Mouse (Mus musculus): ENCODE results near the gene Slc50a1.

Slc50a1 gene

DNA sequence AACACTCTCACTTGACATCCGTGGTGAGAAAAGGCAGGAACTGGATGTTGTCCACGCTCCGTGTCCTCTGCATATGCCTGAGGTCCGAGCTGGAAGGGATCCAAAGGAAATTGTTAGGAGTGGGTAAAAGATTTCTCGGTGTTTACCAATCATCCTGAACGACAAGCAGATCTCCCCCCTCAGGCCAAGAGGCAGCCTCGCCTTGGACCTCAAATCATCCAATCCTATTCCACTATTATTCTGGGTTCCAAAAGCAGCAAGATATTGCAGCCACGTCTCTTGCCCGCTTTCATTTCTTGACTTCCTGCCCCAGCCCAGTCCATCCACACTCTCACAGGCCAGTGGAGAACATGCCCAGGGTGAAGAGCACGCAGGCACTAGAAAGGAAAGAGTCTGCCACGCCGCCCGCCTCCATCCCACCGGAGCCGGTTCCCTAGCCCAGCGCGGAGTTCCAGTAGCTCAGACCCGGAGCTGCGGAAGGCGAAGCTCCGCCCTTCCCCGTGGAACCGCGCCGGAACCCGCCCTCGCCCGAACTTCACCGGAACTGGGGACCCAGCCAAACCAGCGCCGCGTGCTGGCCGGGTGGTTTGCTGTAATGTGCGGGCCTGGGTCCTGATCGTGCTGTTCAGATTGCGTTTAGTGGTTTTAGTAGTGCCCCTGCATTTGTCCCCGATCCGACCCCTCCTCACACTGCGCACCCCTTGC is at the start of gene Slc50a1:
Gene Slc50a1, minus strand, starts transcription at position 520 of the 705 bp plus-strand sequence.
- DNase-seq (ENCODE audit: low read depth, low spot score), result peak; percentile 52

DNA sequence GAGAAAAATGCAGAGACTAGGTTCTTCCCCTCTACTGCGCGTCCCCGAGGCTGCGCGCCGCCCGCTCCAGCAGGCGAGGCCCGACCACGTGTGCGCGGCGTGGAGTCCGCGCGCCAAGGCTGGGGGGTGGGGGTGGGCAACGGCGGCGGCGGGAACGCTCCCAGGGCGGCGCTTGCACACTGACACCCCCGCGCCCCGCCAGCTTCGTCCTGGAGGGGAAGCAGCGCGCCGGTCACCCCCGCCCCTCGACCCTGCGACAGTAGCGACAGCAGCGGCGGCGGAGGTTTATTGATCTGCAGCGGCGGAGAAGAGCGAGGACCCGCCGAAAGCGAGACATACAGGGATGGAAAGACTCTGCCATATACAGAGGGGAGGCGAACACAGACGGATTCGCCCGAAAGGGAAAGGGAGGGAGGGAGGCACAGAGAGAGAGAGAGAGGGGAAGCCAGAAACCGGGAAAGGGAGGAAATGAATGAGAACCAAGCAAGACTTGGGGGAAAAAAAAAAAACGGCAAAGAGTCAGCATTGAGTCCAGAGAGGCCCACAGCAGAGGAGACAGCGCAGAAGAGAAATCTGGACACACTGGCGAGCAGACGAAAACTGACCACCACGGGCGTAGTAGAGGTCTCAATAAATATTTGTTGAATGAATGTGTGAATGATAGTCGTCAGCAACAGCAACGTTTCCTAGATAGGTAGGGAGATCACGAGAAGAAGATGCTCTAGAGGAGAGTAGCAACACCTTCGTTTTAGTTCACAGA is 49.4 kb upstream of the Slc50a1 start:
- no peak for DNase-seq (ENCODE audit: low read depth, low spot score)

DNA sequence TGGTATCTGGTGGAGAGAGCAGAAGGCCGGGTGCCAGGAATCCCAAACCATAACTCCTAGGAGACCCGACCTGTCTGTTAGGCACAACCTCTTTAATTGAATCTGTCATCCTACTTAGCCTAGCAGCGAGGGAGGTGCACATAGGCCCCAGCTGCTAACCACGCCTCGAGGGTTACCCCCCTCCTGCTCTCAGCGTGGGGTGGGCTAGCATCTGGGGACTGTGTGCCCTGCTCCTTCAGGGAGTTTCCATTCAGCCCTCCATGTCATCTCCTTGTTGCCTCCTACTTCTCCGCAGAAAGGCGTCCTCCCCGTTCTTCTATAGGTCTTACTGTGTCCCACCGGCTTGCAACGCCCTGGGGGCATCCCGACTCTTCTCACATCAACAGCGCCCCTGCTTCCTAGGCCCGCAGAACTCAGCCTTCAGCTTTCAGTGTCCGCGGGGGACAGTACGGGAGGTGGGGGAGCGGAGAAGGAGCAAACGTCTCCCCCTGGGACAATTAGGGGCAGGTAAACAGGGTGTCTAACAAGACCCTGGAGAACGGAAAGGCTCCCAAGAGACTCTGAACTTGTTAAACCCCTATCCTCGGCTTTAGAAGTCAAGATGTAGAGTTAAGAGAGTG is 48.7 kb upstream of the Slc50a1 start:
- no peak for DNase-seq (ENCODE audit: low read depth, low spot score)

DNA sequence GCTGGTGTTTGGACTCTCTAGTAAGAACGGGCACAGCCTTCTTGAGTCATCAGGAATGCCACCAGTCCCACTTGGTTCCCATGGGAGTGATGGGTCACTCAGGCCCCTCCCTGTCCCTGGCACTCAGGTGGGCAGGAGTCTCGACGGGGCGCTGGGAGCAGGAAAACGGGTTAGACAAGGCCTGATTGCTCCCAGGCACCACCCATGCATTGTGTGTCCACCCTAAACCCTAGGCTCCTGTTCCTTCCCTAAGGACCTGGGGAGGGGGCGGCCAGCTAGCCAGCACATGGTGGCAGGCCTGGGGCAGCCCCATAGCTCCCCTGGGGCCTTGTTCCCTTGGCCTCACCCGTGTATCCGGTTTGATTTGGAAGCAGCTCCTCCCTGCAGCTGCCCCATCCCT is 47.9 kb upstream of the Slc50a1 start:
- no peak for DNase-seq (ENCODE audit: low read depth, low spot score)

DNA sequence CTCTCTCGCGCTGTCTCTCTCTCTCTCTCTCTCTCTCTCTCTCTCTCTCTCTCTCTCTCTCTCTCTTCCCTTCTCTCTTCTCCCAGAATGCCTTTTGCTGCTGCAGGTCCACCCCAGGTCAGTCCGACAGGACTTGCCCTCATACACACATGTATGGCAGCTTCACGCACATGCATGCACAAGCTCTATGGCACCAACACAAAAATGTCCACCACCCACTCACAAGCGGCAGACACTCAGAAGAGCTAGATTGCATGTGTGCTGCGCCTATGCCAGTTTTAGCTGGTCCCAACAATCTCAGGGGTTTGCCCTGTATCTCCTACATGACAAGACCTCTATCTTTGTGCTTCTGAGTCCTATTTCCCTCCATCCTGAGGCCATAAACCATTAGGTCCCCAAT is 46.9 kb upstream of the Slc50a1 start:
- DNase-seq (ENCODE audit: low read depth, low spot score), result no peak

DNA sequence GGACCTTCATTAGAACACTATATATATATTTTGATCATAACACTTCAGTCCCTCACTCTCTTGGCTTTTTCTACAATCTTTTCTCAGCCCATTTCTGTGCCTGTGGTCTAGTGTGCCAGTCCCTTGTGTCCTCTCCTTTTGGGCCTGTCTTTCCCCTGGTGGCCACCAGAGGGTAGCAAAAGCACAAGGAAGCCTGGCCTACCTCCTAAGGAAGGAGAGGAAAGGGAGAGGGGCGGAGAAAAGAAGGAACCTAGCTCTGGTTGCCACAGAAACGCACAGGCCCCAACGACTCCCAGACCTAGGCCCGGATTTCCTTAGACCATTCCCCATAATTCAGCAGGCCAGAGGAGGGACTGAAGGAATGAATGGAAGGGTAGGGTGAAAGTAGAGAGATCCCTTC is 46.5 kb upstream of the Slc50a1 start:
- DNase-seq (ENCODE audit: low read depth, low spot score), result peak; percentile 95

DNA sequence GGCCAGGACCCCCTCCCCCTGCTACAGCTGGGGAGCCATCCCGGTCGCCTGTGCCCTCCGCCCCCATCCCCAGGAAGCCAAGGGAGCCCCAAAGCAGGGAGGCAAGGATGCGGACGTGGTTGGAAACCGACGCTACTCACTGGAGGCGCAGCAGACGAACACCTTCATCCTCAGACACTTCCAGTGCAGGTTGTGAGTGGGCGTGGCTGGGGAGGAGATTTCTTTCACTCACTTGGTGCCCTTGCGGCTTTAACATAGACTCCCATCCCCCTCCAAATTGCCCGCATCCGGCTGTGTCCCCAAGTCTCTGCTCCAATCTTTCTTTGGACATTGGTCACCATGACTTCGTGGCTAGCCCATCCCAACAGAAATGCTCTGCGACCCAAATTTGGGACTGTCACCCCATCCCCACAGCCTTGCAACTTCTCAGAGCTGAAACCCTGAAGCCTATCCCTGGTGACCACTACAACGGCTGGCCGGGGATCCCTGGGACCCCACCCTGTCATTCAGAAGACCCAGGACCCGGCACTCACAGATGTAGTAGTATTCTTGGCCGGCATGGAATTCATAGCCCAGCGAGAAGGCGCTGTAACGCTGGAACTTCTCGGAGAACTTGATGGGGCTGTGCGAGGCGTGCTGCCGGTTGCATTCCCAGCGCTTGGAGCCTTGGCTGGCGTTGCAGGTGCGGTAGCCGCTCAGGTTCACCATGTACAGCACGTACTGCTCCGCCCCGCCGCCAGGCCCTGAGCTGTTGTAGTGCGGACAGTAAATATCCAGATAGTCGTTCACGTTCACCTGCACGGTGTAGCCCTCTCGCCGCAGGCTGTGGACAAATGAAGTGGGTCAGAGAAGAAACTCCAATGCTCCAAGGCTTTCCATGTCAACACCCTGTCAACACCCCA is 45.8 kb upstream of the Slc50a1 start:
- peak; percentile 60 for DNase-seq (ENCODE audit: low read depth, low spot score)

DNA sequence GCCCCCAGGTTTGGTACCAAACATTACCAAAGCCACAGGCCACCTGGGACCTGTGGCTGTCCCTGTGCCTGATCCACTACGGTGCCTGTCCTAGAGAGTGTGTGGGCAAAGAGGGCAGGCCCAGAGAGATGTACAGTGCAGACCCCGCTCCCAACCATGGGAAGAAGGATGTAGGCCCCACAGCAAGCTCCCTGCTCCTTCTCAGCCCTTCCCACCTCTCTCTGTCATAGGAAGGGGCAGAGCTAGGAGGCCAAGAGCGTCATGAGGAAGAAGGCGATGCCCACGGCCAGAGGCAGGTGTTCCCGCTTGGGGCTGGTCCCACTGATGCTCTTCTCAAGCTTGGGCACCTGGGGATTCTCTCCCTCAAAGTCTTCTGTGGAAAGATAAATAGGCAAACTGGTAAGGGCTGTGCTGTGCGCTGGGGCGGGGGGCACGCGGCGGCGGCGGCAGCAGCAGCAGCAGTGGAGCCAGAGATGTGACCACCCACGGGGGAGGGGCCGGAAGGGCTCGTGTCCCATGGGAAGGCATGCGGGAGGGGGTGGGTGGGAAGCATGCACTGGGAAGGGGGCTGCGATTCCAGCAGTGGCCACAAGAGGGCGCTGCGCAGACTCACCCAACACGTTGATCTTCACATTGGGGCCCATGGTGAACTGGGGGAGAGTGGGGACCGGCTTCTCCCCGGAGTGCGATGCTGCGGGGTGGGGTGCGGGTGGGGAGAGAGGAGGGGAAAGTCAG is 45.0 kb upstream of the Slc50a1 start:
- DNase-seq (ENCODE audit: low read depth, low spot score), result peak; percentile 91

DNA sequence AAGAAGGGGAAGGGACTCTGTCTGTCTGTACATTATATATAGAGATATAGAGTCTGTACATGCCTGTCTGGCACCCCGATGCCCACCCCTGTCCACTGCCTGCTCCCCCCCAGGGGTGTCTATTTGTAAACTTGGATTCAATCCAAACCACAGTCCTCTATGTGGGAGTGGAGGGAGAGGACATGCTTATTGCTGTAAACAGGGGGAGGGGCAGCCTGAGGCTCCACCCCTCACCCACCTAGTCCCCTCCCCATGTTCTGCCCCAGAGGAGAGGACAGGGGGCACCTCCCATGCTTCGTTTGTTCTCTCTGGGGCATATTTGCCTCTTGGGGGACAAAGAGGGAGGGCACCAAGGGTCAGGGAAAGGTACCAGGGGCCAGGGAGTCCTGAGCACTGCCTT is 44.4 kb upstream of the Slc50a1 start:
- no peak for DNase-seq (ENCODE audit: low read depth, low spot score)

DNA sequence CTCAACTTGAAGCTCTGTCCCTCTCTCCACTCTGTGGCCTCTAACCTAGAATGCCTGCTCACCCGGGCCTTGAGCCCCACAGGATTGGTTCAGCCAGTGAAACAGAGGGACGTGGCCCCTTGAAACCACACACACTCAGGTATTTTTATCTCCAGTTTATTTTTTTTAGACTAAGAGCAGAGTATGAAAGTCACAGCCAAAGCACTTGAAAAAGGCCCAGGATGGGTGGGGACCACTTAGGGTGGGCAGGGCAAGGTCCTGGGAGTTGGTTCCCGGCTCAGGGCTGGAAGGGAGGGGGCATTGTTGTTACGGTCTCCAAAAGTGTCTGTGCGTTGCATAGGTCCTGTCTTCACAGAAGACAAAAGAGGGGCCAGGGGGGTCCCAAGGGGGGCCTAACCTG is 44.0 kb upstream of the Slc50a1 start:
- no peak for DNase-seq (ENCODE audit: low read depth, low spot score)

DNA sequence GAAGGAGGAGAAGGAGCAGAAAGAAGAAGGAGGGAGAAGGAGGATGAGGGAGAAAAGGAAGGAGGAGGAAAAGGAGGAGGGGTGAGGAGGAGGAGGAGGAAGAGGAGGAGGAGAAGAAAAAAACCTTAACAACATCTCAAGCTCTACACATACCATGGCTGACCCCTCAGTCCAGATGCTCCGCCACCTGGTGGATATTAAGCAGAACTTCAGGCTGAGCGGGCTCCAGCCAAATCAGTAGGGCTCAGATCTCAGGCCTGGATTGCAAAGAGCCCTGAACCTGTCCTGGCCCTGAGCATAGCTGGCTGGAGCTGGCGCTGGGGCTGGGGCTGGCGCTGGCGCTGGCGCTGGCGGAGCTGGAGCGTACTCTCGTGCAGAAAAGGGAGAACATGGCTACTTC is 37.7 kb upstream of the Slc50a1 start:
- DNase-seq (ENCODE audit: low read depth, low spot score), result peak; percentile 91

DNA sequence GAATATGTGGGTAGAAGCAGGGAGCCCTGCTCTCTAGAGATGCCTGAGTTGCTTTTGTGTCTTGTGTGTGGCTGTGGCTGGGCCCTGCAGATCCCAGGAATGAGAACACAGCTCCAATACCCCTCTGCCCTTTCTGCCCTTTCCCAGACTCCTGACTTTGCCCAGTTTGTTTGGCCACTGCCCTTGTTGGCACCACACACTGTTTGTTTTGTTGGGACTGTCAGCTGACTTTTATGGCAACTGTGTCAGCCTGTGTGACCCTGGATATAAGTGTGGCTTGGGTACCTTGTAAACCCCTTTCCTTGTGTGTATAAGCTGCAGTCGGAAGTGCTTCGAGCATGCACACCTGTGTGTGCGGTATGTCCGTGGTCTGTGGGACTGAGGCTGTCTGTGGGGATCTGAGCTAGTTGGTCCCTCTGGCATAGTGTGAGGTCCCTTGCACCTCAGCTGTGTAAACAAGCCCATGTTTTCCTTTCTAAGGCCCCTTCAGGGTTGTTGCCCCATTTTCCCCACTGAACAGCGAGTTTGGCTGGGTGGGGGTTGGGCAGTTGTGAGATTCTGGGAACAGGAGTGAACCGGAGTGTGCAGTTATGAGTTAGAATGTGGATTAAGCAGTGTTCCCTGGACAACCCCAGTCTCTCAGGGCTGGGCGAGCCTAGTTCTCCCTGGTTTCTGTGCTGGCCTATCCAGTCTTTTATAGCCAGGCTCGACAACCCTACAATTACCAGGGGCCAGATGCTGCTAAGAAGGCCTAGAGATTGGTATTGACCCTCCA is 35.4 kb upstream of the Slc50a1 start:
- DNase-seq (ENCODE audit: low read depth, low spot score), result no peak

DNA sequence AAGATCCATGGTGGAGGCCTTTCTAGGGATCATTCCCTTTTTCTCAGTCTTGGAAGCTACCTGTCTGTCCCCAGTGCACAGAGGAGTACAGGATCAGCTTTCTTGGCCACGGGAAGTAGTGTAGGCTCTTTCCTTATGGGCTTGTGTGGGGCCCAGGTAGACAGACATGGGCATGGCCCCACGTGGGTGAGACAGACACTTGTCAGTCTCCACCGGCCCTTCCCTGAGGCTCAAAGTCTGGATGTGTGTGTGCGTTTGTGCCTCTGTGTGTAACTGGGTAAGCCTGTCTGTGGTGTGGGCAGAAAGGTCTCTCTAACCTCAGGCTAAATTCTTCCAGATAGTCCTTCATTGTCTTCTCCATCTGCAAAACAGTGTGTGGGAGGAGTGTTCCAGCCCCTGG is 34.7 kb upstream of the Slc50a1 start:
- DNase-seq (ENCODE audit: low read depth, low spot score), result no peak

DNA sequence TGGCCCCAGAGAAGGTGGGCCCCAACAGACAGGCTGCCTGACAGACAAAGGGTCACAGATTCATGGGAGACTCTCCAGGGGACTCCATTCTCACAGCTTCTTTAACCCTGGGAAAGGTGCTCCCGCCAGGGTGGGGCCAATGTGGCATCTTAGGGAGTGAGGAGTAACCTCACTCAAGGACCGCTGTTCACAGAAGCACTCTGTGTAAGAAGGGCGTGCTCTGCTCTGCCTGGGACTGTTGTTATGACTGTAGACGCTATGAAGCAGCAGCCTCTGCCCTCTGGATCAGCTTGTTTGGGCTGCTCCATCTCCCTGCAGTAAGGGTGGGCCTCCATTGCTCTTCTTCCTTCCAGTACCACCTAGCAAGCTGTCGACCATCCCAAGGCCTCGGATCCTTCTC is 34.1 kb upstream of the Slc50a1 start:
- DNase-seq (ENCODE audit: low read depth, low spot score), result no peak

DNA sequence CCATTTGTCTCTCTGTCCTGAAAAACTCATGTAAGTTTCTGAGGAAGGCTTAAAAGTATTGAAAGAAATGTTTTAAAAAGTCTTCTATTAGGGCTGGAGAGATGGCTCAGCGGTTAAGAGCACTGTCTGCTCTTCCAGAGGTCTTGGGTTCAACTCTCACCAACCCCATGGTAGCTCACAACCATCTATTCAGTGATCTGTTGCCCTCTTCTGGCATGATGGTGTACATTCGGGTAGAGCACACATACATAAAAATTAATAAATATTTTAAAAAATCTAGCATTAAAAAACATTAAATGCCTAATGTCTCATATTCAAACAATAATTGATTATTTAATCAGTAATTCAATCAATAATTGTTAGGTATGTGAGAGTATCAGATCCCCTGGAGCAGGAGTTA is 30.1 kb upstream of the Slc50a1 start:
- no peak for DNase-seq (ENCODE audit: low read depth, low spot score)

DNA sequence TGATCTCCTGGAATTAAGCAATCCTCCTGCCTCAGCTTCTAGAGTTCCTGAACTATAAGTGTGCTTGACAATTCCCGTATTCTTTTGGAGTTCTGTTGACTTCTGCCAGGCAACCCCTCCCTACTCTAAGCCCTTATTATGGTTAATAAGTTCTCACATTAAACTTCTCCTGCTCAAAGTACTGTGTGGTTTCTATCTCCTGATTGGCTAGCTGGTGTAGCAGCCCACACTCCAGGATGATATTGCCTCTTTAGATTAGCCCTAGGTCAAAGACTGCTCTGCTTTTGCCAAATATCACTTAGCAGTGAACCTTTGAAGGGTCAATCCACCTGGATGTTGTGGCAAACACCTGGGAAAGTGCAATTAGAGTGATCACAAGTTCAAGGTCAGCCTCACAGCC is 29.7 kb upstream of the Slc50a1 start:
- no peak for DNase-seq (ENCODE audit: low read depth, low spot score)

DNA sequence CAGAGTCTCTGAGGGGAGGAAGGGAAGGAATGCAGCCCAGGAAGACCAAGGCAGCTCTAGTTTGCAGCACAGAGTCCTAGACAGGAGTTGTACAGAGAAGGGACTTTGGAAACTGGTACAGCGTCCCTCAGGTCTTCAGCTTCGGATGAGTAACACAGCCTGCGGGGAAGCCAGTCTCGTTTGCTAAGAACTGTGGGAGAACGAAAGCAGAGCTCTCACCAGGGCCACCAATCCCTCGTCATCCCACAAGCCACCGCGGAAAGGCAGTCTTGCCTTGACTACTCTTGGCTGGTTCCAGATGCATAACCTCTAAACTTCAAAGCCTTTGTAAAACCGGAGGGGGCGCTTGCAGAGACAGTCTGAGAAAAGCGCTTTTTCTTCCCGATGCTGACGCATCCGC is 29.1 kb upstream of the Slc50a1 start:
- peak; percentile 77 for DNase-seq (ENCODE audit: low read depth, low spot score)

DNA sequence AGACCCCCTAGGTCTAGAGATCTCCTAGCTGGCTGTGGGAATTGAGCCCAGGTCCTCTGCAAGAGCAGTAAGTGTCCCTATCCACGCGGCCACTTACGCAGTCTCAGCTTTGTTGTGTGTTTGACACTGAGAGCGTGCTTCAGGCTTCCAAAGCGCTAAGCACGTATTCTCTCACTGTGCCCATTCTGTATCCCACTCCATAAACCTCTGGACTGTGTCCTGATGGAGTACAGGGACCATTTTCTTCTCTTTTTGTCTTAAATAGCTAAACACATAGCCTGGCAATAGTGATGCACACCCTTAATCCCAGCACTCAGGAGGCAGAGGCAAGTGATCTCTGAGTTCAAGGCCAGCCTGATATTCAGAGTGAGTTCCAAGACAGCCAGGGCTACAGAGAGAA is 28.5 kb upstream of the Slc50a1 start:
- DNase-seq (ENCODE audit: low read depth, low spot score), result no peak

DNA sequence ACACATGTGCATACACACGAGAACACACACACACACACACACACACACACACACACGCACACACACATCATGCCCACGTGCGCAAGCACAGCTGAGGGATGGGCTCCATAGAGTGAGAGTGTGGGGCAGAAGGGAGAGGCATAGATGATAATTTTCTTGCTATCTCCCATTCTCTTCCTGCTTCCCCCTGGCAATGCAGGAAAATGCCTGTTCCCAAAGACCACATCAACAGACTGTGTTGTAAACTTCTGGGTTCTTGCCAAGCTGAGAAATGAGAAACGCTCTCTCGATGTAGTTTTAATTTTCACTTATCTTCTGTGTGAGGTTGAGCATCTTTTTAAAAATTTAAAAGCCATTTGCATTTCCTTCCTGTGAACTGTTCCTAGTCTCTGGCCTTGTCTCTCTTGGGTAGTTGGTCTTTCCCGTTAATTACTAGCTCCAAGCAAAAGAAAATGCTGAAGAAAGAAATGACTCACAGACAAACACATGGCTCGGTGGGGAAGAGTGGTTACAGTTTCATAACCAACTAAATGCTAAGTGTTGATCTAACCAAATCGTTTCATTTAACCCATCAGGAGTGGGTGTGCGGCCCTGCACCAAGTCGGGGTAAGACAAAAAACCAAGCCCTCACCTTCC is 26.5 kb upstream of the Slc50a1 start:
- no peak for DNase-seq (ENCODE audit: low read depth, low spot score)

DNA sequence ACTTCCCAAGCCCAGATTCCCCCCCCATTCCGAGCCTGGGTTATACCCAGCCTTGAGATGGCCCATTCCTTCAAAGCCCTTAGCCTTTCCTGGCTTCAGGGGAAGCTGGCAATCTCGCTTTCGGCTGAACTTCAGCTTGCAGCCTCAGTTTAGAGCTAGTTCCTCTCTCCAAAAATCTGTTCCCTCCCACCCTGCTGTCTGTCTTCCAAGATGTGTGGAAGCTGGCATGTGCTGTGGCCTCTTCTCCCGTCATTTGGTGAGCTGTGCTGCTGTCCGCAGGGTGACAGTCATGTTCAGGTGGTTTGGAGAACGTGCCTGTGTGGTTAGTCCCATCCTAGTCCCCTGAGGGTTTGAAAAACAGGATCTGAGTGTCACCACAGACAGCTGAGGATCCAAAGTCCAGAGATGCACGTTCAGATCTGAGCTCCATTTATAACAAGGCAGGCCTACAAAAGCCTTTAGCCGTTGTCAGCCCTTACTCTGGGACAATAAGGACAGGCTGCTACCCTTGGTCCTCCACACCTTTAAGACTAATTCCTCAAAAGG is 25.4 kb upstream of the Slc50a1 start:
- DNase-seq (ENCODE audit: low read depth, low spot score), result no peak
